Mouse (Mus musculus): ENCODE measurements at regions not wholly inside any gene's neighbourhood (a gene's known extent, or its start where the extent isn't known, plus 50 kb on each side); places are given as distances from the start of the nearest gene placed in this dataset.

GRCm38 (mm10) chr1:193623571-193623970, 253.5 kb upstream of the Camk1g start:
- ATAC-seq (replicated peaks; ENCODE audit: low FRiP score, low TSS enrichment, low read depth), result no peak
- 74% methylated on average over 3 of the region's 3 CpGs for WGBS

GRCm38 (mm10) chr1:193618250-193618649, 248.2 kb upstream of the Camk1g start:
- DNase-seq (ENCODE audit: low spot score), result no peak
- H3K27ac ChIP-seq (ENCODE audit: low read depth), result no peak overlapping the region
- H3K4me3 ChIP-seq (ENCODE audit: low read depth, low read length), result no peak overlapping the region
- no peaks in the 10 kb centered on the region for H3K27me3 ChIP-seq (replicated peaks; ENCODE audit: control insufficient read depth, insufficient read depth, low read length)
- H3K9ac ChIP-seq (ENCODE audit: low read length), result no peak overlapping the region
- H3K36me3 ChIP-seq (ENCODE audit: control insufficient read depth, insufficient read depth, low read length), result no peaks in the 10 kb centered on the region
- 50% methylated on average over 8 of the region's 8 CpGs for WGBS
- no peak overlapping the region for H3K4me2 ChIP-seq (ENCODE audit: low read length)
- ATAC-seq (replicated peaks; ENCODE audit: low FRiP score, low TSS enrichment, low read depth), result no peak
- H3K4me1 ChIP-seq (replicated peaks; ENCODE audit: control insufficient read depth, insufficient read depth, low read length), result no peaks in the 10 kb centered on the region
- no peaks in the 10 kb centered on the region for H3K9me3 ChIP-seq (ENCODE audit: control insufficient read depth, low read length)

More at GRCm38 (mm10) chr1:193623571-193623970, 253.5 kb upstream of the Camk1g start:
- Histone ChIP-seq H3K4me2 (ENCODE audit: low read length) (no peak overlapping the region), H3K27ac (ENCODE audit: low read depth) (no peak overlapping the region), H3K4me3 (ENCODE audit: low read depth, low read length) (no peak overlapping the region), H3K9ac (ENCODE audit: low read length) (no peak overlapping the region), H3K36me3 (ENCODE audit: control insufficient read depth, insufficient read depth, low read length) (no peaks in the 10 kb centered on the region), H3K4me1 (replicated peaks; ENCODE audit: control insufficient read depth, insufficient read depth, low read length) (0 out of 2 replicates have a peak, but pooled peaks cover 3% of the 10 kb centered on the region), H3K27me3 (replicated peaks; ENCODE audit: control insufficient read depth, insufficient read depth, low read length) (no peaks in the 10 kb centered on the region), H3K9me3 (ENCODE audit: control insufficient read depth, low read length) (no peaks in the 10 kb centered on the region)
- no peak for DNase-seq (ENCODE audit: low spot score)

GRCm38 (mm10) chr1:193610471-193610870, 240.4 kb upstream of the Camk1g start:
- Histone ChIP-seq H3K27ac (ENCODE audit: low read depth) (no peak overlapping the region), H3K4me2 (ENCODE audit: low read length) (no peak overlapping the region), H3K9me3 (ENCODE audit: control insufficient read depth, low read length) (no peaks in the 10 kb centered on the region), H3K36me3 (ENCODE audit: control insufficient read depth, insufficient read depth, low read length) (no peaks in the 10 kb centered on the region), H3K4me1 (replicated peaks; ENCODE audit: control insufficient read depth, insufficient read depth, low read length) (no peaks in the 10 kb centered on the region), H3K27me3 (replicated peaks; ENCODE audit: control insufficient read depth, insufficient read depth, low read length) (no peaks in the 10 kb centered on the region), H3K4me3 (ENCODE audit: low read depth, low read length) (no peak overlapping the region), H3K9ac (ENCODE audit: low read length) (no peak overlapping the region)
- WGBS, result 52% methylated on average over 4 of the region's 4 CpGs
- ATAC-seq (replicated peaks; ENCODE audit: low FRiP score, low TSS enrichment, low read depth), result no peak
- no peak for DNase-seq (ENCODE audit: low spot score)

- WGBS, result 78% methylated on average over 4 of the region's 4 CpGs
- Histone ChIP-seq H3K4me2 (ENCODE audit: low read length) (no peak overlapping the region), H3K9me3 (ENCODE audit: control insufficient read depth, low read length) (no peaks in the 10 kb centered on the region), H3K36me3 (ENCODE audit: control insufficient read depth, insufficient read depth, low read length) (no peaks in the 10 kb centered on the region), H3K9ac (ENCODE audit: low read length) (no peak overlapping the region), H3K27ac (ENCODE audit: low read depth) (no peak overlapping the region), H3K4me3 (ENCODE audit: low read depth, low read length) (no peak overlapping the region), H3K4me1 (replicated peaks; ENCODE audit: control insufficient read depth, insufficient read depth, low read length) (no peaks in the 10 kb centered on the region), H3K27me3 (replicated peaks; ENCODE audit: control insufficient read depth, insufficient read depth, low read length) (no peaks in the 10 kb centered on the region)
- ATAC-seq (replicated peaks; ENCODE audit: low FRiP score, low TSS enrichment, low read depth) (no peak), DNase-seq (ENCODE audit: low spot score) (no peak)
These were observed 229.8 kb upstream of the Camk1g start for GRCm38 (mm10) chr1:193599895-193600294.

- no peak overlapping the region for H3K4me3 ChIP-seq (ENCODE audit: low read depth, low read length)
- WGBS, result 44% methylated on average over 1 of the region's 1 CpGs
- H3K9me3 ChIP-seq (ENCODE audit: control insufficient read depth, low read length), result no peaks in the 10 kb centered on the region
- H3K27ac ChIP-seq (ENCODE audit: low read depth), result no peak overlapping the region
- ATAC-seq (replicated peaks; ENCODE audit: low FRiP score, low TSS enrichment, low read depth) (no peak), DNase-seq (ENCODE audit: low spot score) (no peak)
- no peaks in the 10 kb centered on the region for H3K36me3 ChIP-seq (ENCODE audit: control insufficient read depth, insufficient read depth, low read length)
- H3K9ac ChIP-seq (ENCODE audit: low read length), result no peak overlapping the region
- H3K27me3 ChIP-seq (replicated peaks; ENCODE audit: control insufficient read depth, insufficient read depth, low read length), result no peaks in the 10 kb centered on the region
- H3K4me1 ChIP-seq (replicated peaks; ENCODE audit: control insufficient read depth, insufficient read depth, low read length), result no peaks in the 10 kb centered on the region
- no peak overlapping the region for H3K4me2 ChIP-seq (ENCODE audit: low read length)
These were observed 229.1 kb upstream of the Camk1g start for GRCm38 (mm10) chr1:193599163-193599562.

GRCm38 (mm10) chr1:193590301-193590829, 220.3 kb upstream of the Camk1g start:
- ATAC-seq (replicated peaks; ENCODE audit: low FRiP score, low TSS enrichment, low read depth), result no peak
- 33% methylated on average over 5 of the region's 5 CpGs for WGBS

GRCm38 (mm10) chr1:193588477-193589464, 218.7 kb upstream of the Camk1g start:
- ATAC-seq (replicated peaks; ENCODE audit: low FRiP score, low TSS enrichment, low read depth) (peak; percentile 55; the same call in 1 of the 2 replicates), DNase-seq (ENCODE audit: low spot score) (peak; percentile 79)
- Histone ChIP-seq H3K36me3 (ENCODE audit: control insufficient read depth, insufficient read depth, low read length) (no peaks in the 10 kb centered on the region), H3K9ac (ENCODE audit: low read length) (no peak overlapping the region), H3K4me2 (ENCODE audit: low read length) (no peak overlapping the region), H3K4me3 (ENCODE audit: low read depth, low read length) (no peak overlapping the region), H3K4me1 (replicated peaks; ENCODE audit: control insufficient read depth, insufficient read depth, low read length) (peaks cover 15% of the 10 kb centered on the region; the same call in 1 of the 2 replicates), H3K27ac (ENCODE audit: low read depth) (peak overlapping the region; percentile 43; the same call in 1 of the 2 replicates), H3K27me3 (replicated peaks; ENCODE audit: control insufficient read depth, insufficient read depth, low read length) (no peaks in the 10 kb centered on the region), H3K9me3 (ENCODE audit: control insufficient read depth, low read length) (no peaks in the 10 kb centered on the region)
- 24% methylated on average over 12 of the region's 12 CpGs for WGBS

More at GRCm38 (mm10) chr1:193590301-193590829, 220.3 kb upstream of the Camk1g start:
- H3K27ac ChIP-seq (ENCODE audit: low read depth), result no peak overlapping the region
- no peaks in the 10 kb centered on the region for H3K9me3 ChIP-seq (ENCODE audit: control insufficient read depth, low read length)
- H3K4me1 ChIP-seq (replicated peaks; ENCODE audit: control insufficient read depth, insufficient read depth, low read length), result peaks cover 15% of the 10 kb centered on the region; the same call in 1 of the 2 replicates
- H3K27me3 ChIP-seq (replicated peaks; ENCODE audit: control insufficient read depth, insufficient read depth, low read length), result no peaks in the 10 kb centered on the region
- no peaks in the 10 kb centered on the region for H3K36me3 ChIP-seq (ENCODE audit: control insufficient read depth, insufficient read depth, low read length)
- H3K4me3 ChIP-seq (ENCODE audit: low read depth, low read length), result no peak overlapping the region
- no peak overlapping the region for H3K9ac ChIP-seq (ENCODE audit: low read length)
- no peak for DNase-seq (ENCODE audit: low spot score)
- H3K4me2 ChIP-seq (ENCODE audit: low read length), result no peak overlapping the region

GRCm38 (mm10) chr1:193587317-193587716, 217.2 kb upstream of the Camk1g start:
- 90% methylated on average over 2 of the region's 2 CpGs for WGBS
- no peak for DNase-seq (ENCODE audit: low spot score)
- no peak overlapping the region for H3K9ac ChIP-seq (ENCODE audit: low read length)
- H3K4me2 ChIP-seq (ENCODE audit: low read length), result no peak overlapping the region
- no peak for ATAC-seq (replicated peaks; ENCODE audit: low FRiP score, low TSS enrichment, low read depth)
- H3K27me3 ChIP-seq (replicated peaks; ENCODE audit: control insufficient read depth, insufficient read depth, low read length), result no peaks in the 10 kb centered on the region
- H3K36me3 ChIP-seq (ENCODE audit: control insufficient read depth, insufficient read depth, low read length), result no peaks in the 10 kb centered on the region
- H3K27ac ChIP-seq (ENCODE audit: low read depth), result no peak overlapping the region
- H3K9me3 ChIP-seq (ENCODE audit: control insufficient read depth, low read length), result no peaks in the 10 kb centered on the region
- H3K4me3 ChIP-seq (ENCODE audit: low read depth, low read length), result no peak overlapping the region
- H3K4me1 ChIP-seq (replicated peaks; ENCODE audit: control insufficient read depth, insufficient read depth, low read length), result peaks cover 15% of the 10 kb centered on the region; the same call in 1 of the 2 replicates
